In the genomic region with DNA sequence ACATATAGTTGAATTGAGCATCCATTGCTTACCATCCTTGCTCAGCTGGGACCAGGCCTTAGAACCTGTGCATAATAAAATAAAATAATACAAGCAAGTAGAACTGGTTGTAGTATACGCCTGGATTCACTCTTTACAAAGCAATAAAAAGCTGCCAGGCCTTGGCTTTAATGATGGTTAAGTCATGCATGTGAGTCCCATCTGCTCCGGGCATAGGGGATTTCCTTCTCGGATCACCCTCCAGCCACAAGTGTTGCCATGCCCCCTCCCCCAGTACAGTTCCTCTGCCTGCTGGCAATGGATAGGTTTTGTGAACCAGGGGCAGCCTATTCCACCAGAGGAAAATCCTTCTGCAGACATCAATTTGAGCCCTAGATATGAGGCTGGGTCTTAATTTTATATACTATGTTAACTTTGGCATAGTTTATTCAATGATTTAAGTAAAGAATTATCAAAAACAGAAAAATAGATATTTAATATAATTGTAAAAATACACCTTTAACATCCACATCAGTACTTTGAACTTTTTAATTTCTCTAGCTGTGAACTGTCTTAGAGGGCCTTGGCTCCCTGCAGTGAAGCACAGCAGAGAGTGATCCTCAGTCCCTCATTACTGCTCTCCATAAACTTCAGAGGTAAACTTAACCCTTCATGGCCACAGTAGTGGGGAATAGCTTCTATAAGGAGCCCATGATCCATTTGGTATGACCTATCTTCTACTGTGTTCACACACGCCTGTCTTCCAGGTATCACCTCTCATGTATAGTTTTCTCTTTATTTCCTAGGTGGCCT, we compare ENCODE assay signal across 11 mouse cellular contexts.
A peak's percentile ranks its signal among the peaks of the same experiment; 100 is the strongest.
DNase-seq lines count a peak whose midpoint lies in the region; ATAC-seq and TF ChIP-seq lines count a peak whose summit lies in the region.
"Had no signal": no experiment of that assay in that cellular context is flagged by ENCODE, and none has a peak within 500 bp of the region (broad histone marks: within the 10 kb centered on the region; RNA-seq: fewer than 3 reads in every experiment).

No protein-coding gene starts in this region.

- WGBS in midbrain, embryonic 11.5 days = 46% methylated on average over 4 of the region's 4 CpGs
- WGBS in midbrain, embryonic 10.5 days = 50% methylated on average over 4 of the region's 4 CpGs
- WGBS in hindbrain, embryonic 14.5 days = 40% methylated on average over 4 of the region's 4 CpGs

- DNase-seq in midbrain, embryonic 11.5 days (ENCODE audit: low spot score, missing footprints) = no peak
- DNase-seq in midbrain, embryonic 10.5 days (ENCODE audit: low spot score) = no peak
- peak; percentile 93 to 94 for DNase-seq in cerebellum, postnatal 14 days
- no peak for DNase-seq in hindbrain, embryonic 14.5 days (ENCODE audit: low spot score)
- peak; percentile 88 for DNase-seq in retina, postnatal 1 day
- DNase-seq in layer of hippocampus, adult 2 months (ENCODE audit: low spot score in 2 of 2) = no peak
- DNase-seq in gastrocnemius, adult 2 months = no peak
- DNase-seq: lung, embryonic 14.5 days had no signal

- H3K4me3 ChIP-seq in midbrain, embryonic 11.5 days (ENCODE audit: low read depth, low read length) = no peak overlapping the region
- H3K4me3 ChIP-seq in midbrain, embryonic 10.5 days = no peak overlapping the region
- H3K4me3 ChIP-seq in hindbrain, embryonic 14.5 days (replicated peaks; ENCODE audit: low read length) = no peak overlapping the region
- no peak overlapping the region for H3K4me3 ChIP-seq in layer of hippocampus, adult 2 months
- no peak overlapping the region for H3K4me3 ChIP-seq in gastrocnemius, adult 2 months
- H3K4me3 ChIP-seq: heart, embryonic 13.5 days had no signal

- H3K27ac ChIP-seq in midbrain, embryonic 11.5 days (ENCODE audit: low read depth, low read length) = no peak overlapping the region
- H3K27ac ChIP-seq in midbrain, embryonic 10.5 days (replicated peaks) = no peak overlapping the region
- 0 out of 2 replicates have a peak overlapping the region, but pooled peaks have one; percentile 5 for H3K27ac ChIP-seq in hindbrain, embryonic 14.5 days
- H3K27ac ChIP-seq in layer of hippocampus, adult 2 months = no peak overlapping the region
- no peak overlapping the region for H3K27ac ChIP-seq in gastrocnemius, adult 2 months
- H3K27ac ChIP-seq: heart, embryonic 13.5 days had no signal

- peak; percentile 77 for ATAC-seq in midbrain, embryonic 11.5 days (ENCODE audit: low FRiP score)
- peak; percentile 77; the same call in 1 of the 2 replicates for ATAC-seq in hindbrain, embryonic 14.5 days (ENCODE audit: low FRiP score)
- no peak for ATAC-seq in inflammation-experienced regulatory T-cells, adult 6 months

- H3K4me2 ChIP-seq in midbrain, embryonic 11.5 days = no peak overlapping the region
- no peak overlapping the region for H3K4me2 ChIP-seq in hindbrain, embryonic 14.5 days (replicated peaks)
- H3K4me2 ChIP-seq: heart, embryonic 13.5 days; lung, embryonic 14.5 days had no signal

- no peaks in the 10 kb centered on the region for H3K27me3 ChIP-seq in midbrain, embryonic 11.5 days (ENCODE audit: control insufficient read depth, insufficient read depth, low read length)
- H3K27me3 ChIP-seq in midbrain, embryonic 10.5 days (ENCODE audit: low read depth, poor library complexity, severe bottlenecking) = no peaks in the 10 kb centered on the region
- no peaks in the 10 kb centered on the region for H3K27me3 ChIP-seq in hindbrain, embryonic 14.5 days (ENCODE audit: control insufficient read depth, insufficient read depth, low read length)
- H3K27me3 ChIP-seq: CH12.LX; heart, embryonic 13.5 days had no signal

- intact Hi-C loops in gastrocnemius, adult 2 months (cut with DNase I) = no loop called here

- H3K9me3 ChIP-seq in midbrain, embryonic 11.5 days (ENCODE audit: control insufficient read depth, low read length) = no peaks in the 10 kb centered on the region
- H3K9me3 ChIP-seq in midbrain, embryonic 10.5 days (replicated peaks) = no peaks in the 10 kb centered on the region
- H3K9me3 ChIP-seq in hindbrain, embryonic 14.5 days (ENCODE audit: control insufficient read depth, low read length) = 0 out of 2 replicates have a peak, but pooled peaks cover 3% of the 10 kb centered on the region

- no peaks in the 10 kb centered on the region for H3K36me3 ChIP-seq in midbrain, embryonic 11.5 days (ENCODE audit: control insufficient read depth, insufficient read depth, low read length)
- no peaks in the 10 kb centered on the region for H3K36me3 ChIP-seq in midbrain, embryonic 10.5 days
- H3K36me3 ChIP-seq in hindbrain, embryonic 14.5 days (replicated peaks; ENCODE audit: control insufficient read depth, insufficient read depth) = no peaks in the 10 kb centered on the region
- H3K36me3 ChIP-seq: heart, embryonic 13.5 days had no signal

- TF ChIP-seq CTCF in layer of hippocampus, adult 2 months (conservative IDR thresholded peaks at IDR 0.05) = no peak
- TF ChIP-seq CTCF in gastrocnemius, adult 2 months (IDR thresholded peaks at IDR 0.05) = no peak

- no peaks in the 10 kb centered on the region for H3K4me1 ChIP-seq in midbrain, embryonic 11.5 days (ENCODE audit: control insufficient read depth, insufficient read depth, low read length)
- peaks cover 4% of the 10 kb centered on the region; the same call in 1 of the 2 replicates for H3K4me1 ChIP-seq in midbrain, embryonic 10.5 days
- H3K4me1 ChIP-seq in hindbrain, embryonic 14.5 days (replicated peaks; ENCODE audit: control insufficient read depth, insufficient read depth, low read length) = 0 out of 2 replicates have a peak, but pooled peaks cover 11% of the 10 kb centered on the region
- H3K4me1 ChIP-seq: heart, embryonic 13.5 days had no signal

- no peak overlapping the region for H3K9ac ChIP-seq in midbrain, embryonic 11.5 days (ENCODE audit: low read length)
- H3K9ac ChIP-seq in hindbrain, embryonic 14.5 days = no peak overlapping the region
- H3K9ac ChIP-seq: heart, embryonic 13.5 days; lung, embryonic 14.5 days had no signal

Comparison
In these comparisons a context has a peak if more than half of its experiments do, and no peak if none do; other contexts are left out.
1. DNase-seq: peak in cerebellum, postnatal 14 days (2 of 2) and retina, postnatal 1 day (single experiment); none in midbrain, embryonic 11.5 days (single experiment), midbrain, embryonic 10.5 days (single experiment), hindbrain, embryonic 14.5 days (single experiment), layer of hippocampus, adult 2 months (0 of 2) and gastrocnemius, adult 2 months (single experiment).